Mouse (Mus musculus) midbrain, embryonic 10.5 days (tissue): ENCODE measurements around the gene Dact1. TPM values are rescaled to one million over a fixed set of nuclear protein-coding genes. Genes with fewer than 3 reads are reported as not detected.

Source experiments
- polyA plus RNA-seq: library from polyadenylated mRNA; unstranded; fragments of >200 nt; fragmentation: Nextera tagmentation; extraction: Ambion mirVana; gene quantifications from 2 replicates; pipeline ENCODE4 v1.2.1, GENCODE M21; 2016

Gene Dact1
- polyA plus RNA-seq, 1 experiment from 2014 or later, result 7.2 TPM

Other genes starting within 250 kb of the Dact1 start
- not detected in 2 replicates for gene Tomm20l, start 198.5 kb upstream of the Dact1 start, polyA plus RNA-seq
- gene Timm9, start 173.2 kb upstream of the Dact1 start, polyA plus RNA-seq, result 70.2 and 82.7 TPM in 2 replicates
- 17.4 and 17.5 TPM in 2 replicates for gene 2700049A03Rik, start 173.0 kb upstream of the Dact1 start, polyA plus RNA-seq